Mouse (Mus musculus) liver, adult 2 months (tissue): ENCODE results near the gene Mpp1. TPM values are rescaled to one million over a fixed set of nuclear protein-coding genes. Genes with fewer than 3 reads are reported as not detected.

Source experiments
- DNase-seq: peaks from one replicate; pipeline ENCODE4 v3.0.0-alpha.2; 2011; ENCODE audit warnings: low read depth, low spot score; ENCODE audit errors: extremely low read depth
- H3K27ac ChIP-seq: fragments of 200-500 bp; replicated peaks from 2 replicates; pipeline ENCODE4 v1.5.1; 2012; ENCODE audit warnings: low read depth, mild to moderate bottlenecking, control low read depth, inconsistent platforms, low read length; ENCODE audit not compliant: insufficient read depth
- H3K27me3 ChIP-seq: fragments of 200-500 bp; 2 replicates; pipeline ENCODE4 v1.6.1; 2012; ENCODE audit warnings: mild to moderate bottlenecking, moderate library complexity, low read length, inconsistent platforms; ENCODE audit not compliant: control insufficient read depth, insufficient read depth
- H3K36me3 ChIP-seq: fragments of 200-500 bp; 2 replicates; pipeline ENCODE4 v1.6.1; 2012; ENCODE audit warnings: low read length, inconsistent platforms; ENCODE audit not compliant: control insufficient read depth, insufficient read depth
- H3K4me1 ChIP-seq: fragments of 200-500 bp; 2 replicates; pipeline ENCODE4 v1.6.1; 2011; ENCODE audit warnings: low read length; ENCODE audit not compliant: control insufficient read depth, insufficient read depth
- H3K4me3 ChIP-seq: fragments of 200-500 bp; 2 replicates; pipeline ENCODE4 v1.5.1; 2011; ENCODE audit warnings: low read depth, mild to moderate bottlenecking, control low read depth, low read length, moderate library complexity; ENCODE audit not compliant: insufficient read depth
- H3K79me2 ChIP-seq: fragments of 200-500 bp; 2 replicates; pipeline ENCODE4 v1.6.1; 2012; ENCODE audit warnings: inconsistent platforms, mild to moderate bottlenecking, low read length, moderate library complexity; ENCODE audit not compliant: control insufficient read depth, insufficient read depth
- H3K9ac ChIP-seq: fragments of 200-500 bp; 2 replicates; pipeline ENCODE4 v1.6.1; 2012; ENCODE audit warnings: low read depth, mild to moderate bottlenecking, control low read depth, inconsistent platforms, low read length
- CTCF ChIP-seq: fragments of 200-500 bp; IDR thresholded peaks from 2 replicates; pipeline ENCODE4 v1.5.1; 2011; ENCODE audit warnings: low read depth, low read length, control low read depth
- POLR2A ChIP-seq: fragments of 200-500 bp; IDR thresholded peaks from 2 replicates; pipeline ENCODE4 v1.6.1; 2011; ENCODE audit warnings: low read length, control low read depth; ENCODE audit not compliant: insufficient read depth; ENCODE audit errors: extremely low read depth
- WGBS: fragments of 180-500 bp; shearing (Covaris S2); methylation state at CpG from one replicate; pipeline ENCODE4 v1.1.7; 2018; 5-methylcytosine and 5-hydroxymethylcytosine counted together
- polyA plus RNA-seq: library from polyadenylated mRNA; depleted of rRNA; stranded (reverse); fragments of >200 nt; gene quantifications from 2 replicates; pipeline ENCODE4 v1.2.3, GENCODE M21; 2012; rRNA removed
- total RNA-seq: library from RNA; depleted of rRNA; stranded (reverse); fragments of >200 nt; gene quantifications from 2 replicates; pipeline ENCODE4 v1.2.3, GENCODE M21; 2014; rRNA removed

Mpp1 gene
- total and polyA plus RNA-seq, 2 experiments = 18.3 to 46.7 TPM

- TF ChIP-seq POLR2A (no peak), CTCF (no peak; the same call in 1 of the 2 replicates)
- Histone ChIP-seq H3K4me3 (no peak overlapping the region), H3K36me3 (no peaks in the 10 kb centered on the region), H3K4me1 (no peaks in the 10 kb centered on the region), H3K9ac (no peak overlapping the region), H3K79me2 (no peaks in the 10 kb centered on the region), H3K27ac (no peak overlapping the region), H3K27me3 (no peaks in the 10 kb centered on the region)
- WGBS = 73% methylated on average over 2 of the region's 2 CpGs
- DNase-seq = no peak
Observed at GRCm38 (mm10) chrX:75082351-75082750, 48.5 kb downstream of the Mpp1 start.

Other genes starting within 250 kb of the Mpp1 start
- gene Gab3, start 45.6 kb downstream of the Mpp1 start, total RNA-seq = 0.28 and 0.40 TPM in 2 replicates
- gene Gab3, start 45.6 kb downstream of the Mpp1 start, polyA plus RNA-seq = 0.11 and 0.18 TPM in 2 replicates
- gene Dkc1, start 35.2 kb downstream of the Mpp1 start, total RNA-seq = 22.4 and 24.0 TPM in 2 replicates
- 6.2 and 9.4 TPM in 2 replicates for gene Dkc1, start 35.2 kb downstream of the Mpp1 start, polyA plus RNA-seq
- gene Smim9, start 32.8 kb upstream of the Mpp1 start, total RNA-seq = not detected in 2 replicates
- gene Smim9, start 32.8 kb upstream of the Mpp1 start, polyA plus RNA-seq = not detected in 2 replicates